Mouse (Mus musculus): Measurements from ENCODE around the gene Fpr2. TPM values are rescaled to one million over a fixed set of nuclear protein-coding genes. Genes with fewer than 3 reads are reported as not detected.
"Not testable (repeated sequence)": the region's sequence is repeated elsewhere in the genome, so short reads cannot be mapped to it uniquely, and the experiment has no call there.

The Fpr2 gene
- total and polyA plus RNA-seq, 2 experiments = 0.98 to 2.3 TPM

DNA sequence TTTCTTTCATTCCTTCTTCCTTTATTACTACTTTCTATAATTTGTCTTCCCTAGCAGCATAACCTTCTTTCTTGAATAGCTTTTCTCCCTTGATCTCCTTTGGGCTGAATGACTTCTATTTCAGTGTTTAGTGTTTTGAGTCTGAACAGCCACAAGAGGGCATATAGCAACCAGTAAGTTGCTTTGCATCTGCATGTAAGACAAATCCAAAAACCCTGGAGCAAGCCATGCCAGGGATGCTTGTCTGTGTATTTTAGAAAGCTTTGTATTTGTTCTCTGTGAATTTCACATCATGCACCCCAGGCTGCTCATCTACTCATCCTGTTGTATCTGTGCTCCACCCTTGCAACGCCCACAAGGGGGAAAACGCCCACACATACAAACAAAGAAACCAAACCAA is 11.6 kb downstream of the Fpr2 start:
- H3K4me1 ChIP-seq (ENCODE audit: control insufficient read depth, insufficient read depth, low read length) = no peaks in the 10 kb centered on the region
- no peak overlapping the region for H3K27ac ChIP-seq (replicated peaks; ENCODE audit: insufficient read depth, low read depth, low read length)
- DNase-seq (ENCODE audit: extremely low read depth, low read depth, low spot score) = no peak
- WGBS = 68% methylated on average over 2 of the region's 2 CpGs
- TF ChIP-seq POLR2A (IDR thresholded peaks at IDR 0.05; ENCODE audit: extremely low read depth, insufficient read depth, low read length) (no peak), CTCF (IDR thresholded peaks at IDR 0.05; ENCODE audit: low read depth, low read length) (no peak)
- no peaks in the 10 kb centered on the region for H3K79me2 ChIP-seq (ENCODE audit: control insufficient read depth, insufficient read depth, low read length)
- H3K27me3 ChIP-seq (ENCODE audit: control insufficient read depth, insufficient read depth, low read length) = no peaks in the 10 kb centered on the region
- H3K36me3 ChIP-seq (ENCODE audit: control insufficient read depth, insufficient read depth, low read length) = no peaks in the 10 kb centered on the region
- H3K9ac ChIP-seq (ENCODE audit: low read depth, low read length) = no peak overlapping the region
- H3K4me3 ChIP-seq (ENCODE audit: insufficient read depth, low read depth, low read length) = no peak overlapping the region

DNA sequence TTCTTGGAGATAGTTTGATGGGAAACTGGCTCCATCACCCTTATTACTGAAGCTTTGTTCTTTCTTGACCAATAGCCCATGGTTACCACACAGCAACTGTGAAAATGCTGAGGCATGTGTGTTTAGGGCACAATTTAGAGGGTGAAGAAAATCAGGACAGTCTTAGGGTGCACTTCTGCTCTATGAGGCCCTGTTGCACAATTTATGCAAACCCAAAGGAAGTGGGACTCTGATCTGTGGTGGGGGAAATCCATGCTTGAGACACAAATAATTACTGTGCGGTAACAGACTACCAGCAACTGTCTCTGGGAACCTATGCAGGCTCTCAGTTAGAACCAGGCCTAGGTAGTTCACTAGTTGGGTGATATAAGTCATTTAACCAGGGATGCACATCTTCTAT is 13.1 kb downstream of the Fpr2 start:
- H3K9ac ChIP-seq (ENCODE audit: low read depth, low read length) = no peak overlapping the region
- WGBS = 78% methylated on average over 1 of the region's 1 CpGs
- H3K27me3 ChIP-seq (ENCODE audit: control insufficient read depth, insufficient read depth, low read length) = no peaks in the 10 kb centered on the region
- no peaks in the 10 kb centered on the region for H3K4me1 ChIP-seq (ENCODE audit: control insufficient read depth, insufficient read depth, low read length)
- H3K79me2 ChIP-seq (ENCODE audit: control insufficient read depth, insufficient read depth, low read length) = no peaks in the 10 kb centered on the region
- peak; percentile 36 for DNase-seq (ENCODE audit: extremely low read depth, low read depth, low spot score)
- no peak overlapping the region for H3K27ac ChIP-seq (replicated peaks; ENCODE audit: insufficient read depth, low read depth, low read length)
- no peak for TF ChIP-seq CTCF (IDR thresholded peaks at IDR 0.05; ENCODE audit: low read depth, low read length)
- no peak for TF ChIP-seq POLR2A (IDR thresholded peaks at IDR 0.05; ENCODE audit: extremely low read depth, insufficient read depth, low read length)
- H3K36me3 ChIP-seq (ENCODE audit: control insufficient read depth, insufficient read depth, low read length) = no peaks in the 10 kb centered on the region
- no peak overlapping the region for H3K4me3 ChIP-seq (ENCODE audit: insufficient read depth, low read depth, low read length)

DNA sequence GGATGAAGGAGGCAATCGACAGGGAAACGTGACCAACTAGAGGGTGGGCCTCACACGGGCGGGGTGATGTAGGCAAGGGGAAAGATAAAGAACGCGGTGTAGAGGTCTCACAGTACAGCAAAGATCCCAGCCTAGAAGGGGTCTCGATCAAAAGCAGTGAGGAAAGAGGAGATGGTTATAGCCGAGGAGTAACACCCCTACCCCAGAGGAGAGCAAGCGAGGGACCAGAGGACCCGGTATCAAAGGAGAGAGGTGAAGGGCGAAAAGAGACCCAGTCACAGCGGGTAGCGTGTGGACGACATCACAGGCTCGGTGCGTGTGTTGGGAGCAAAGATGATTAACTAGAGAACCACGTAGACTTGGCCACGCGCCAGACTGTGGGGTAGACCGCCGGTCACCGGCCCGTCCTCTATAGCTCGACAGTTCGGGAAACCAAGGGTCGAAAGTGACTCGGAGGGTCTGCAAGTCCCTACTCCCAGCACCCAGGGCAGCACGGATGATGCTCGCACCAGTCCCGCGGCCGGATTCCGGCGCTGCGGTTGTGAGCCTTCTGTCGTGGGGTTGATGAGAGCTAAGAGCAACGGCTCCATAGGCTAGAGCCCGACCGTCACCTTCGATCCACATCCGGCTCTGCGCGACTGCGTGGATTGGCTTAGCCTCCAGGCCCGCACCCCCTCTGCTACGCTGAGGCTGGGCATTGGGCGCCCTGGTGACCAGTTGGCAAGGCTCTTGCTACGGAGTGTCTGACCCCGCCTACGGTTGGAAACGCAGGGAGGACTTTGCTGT is 22.2 kb downstream of the Fpr2 start:
- peak overlapping the region; percentile 85 for H3K4me3 ChIP-seq (ENCODE audit: insufficient read depth, low read depth, low read length)
- H3K9ac ChIP-seq (ENCODE audit: low read depth, low read length) = peak overlapping the region; percentile 70
- H3K79me2 ChIP-seq (ENCODE audit: control insufficient read depth, insufficient read depth, low read length) = no peaks in the 10 kb centered on the region
- no peak overlapping the region for H3K27ac ChIP-seq (replicated peaks; ENCODE audit: insufficient read depth, low read depth, low read length)
- H3K4me1 ChIP-seq (ENCODE audit: control insufficient read depth, insufficient read depth, low read length) = peaks cover 5% of the 10 kb centered on the region; the same call in 1 of the 2 replicates
- TF ChIP-seq CTCF (IDR thresholded peaks at IDR 0.05; ENCODE audit: low read depth, low read length) = no peak
- no peak for TF ChIP-seq POLR2A (IDR thresholded peaks at IDR 0.05; ENCODE audit: extremely low read depth, insufficient read depth, low read length)
- no peaks in the 10 kb centered on the region for H3K36me3 ChIP-seq (ENCODE audit: control insufficient read depth, insufficient read depth, low read length)
- peak; percentile 77 for DNase-seq (ENCODE audit: extremely low read depth, low read depth, low spot score)
- WGBS = 16% methylated on average over 51 of the region's 51 CpGs
- 0 out of 2 replicates have a peak, but pooled peaks cover 5% of the 10 kb centered on the region for H3K27me3 ChIP-seq (ENCODE audit: control insufficient read depth, insufficient read depth, low read length)

DNA sequence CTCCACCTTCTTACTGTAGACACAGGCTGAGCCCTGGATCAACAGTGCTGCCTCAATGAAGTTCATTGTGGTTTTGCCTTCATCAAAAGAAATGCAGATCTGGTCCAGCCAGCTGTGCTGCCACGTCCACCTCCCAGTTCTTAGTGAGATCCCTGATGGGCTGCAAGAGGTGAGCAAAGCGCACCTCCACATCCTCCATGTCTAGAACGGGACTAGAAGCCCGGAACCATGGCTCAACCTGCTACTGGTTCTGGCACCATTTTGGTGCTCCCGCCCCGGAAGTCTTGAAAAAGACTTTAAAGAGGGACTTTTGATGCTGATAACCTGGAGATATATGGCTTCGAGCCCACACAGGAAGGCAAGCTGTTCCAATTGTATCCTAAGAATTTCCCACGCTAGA is 25.0 kb downstream of the Fpr2 start:
- not testable (repeated sequence) for H3K4me3 ChIP-seq (ENCODE audit: insufficient read depth, low read depth, low read length)

DNA sequence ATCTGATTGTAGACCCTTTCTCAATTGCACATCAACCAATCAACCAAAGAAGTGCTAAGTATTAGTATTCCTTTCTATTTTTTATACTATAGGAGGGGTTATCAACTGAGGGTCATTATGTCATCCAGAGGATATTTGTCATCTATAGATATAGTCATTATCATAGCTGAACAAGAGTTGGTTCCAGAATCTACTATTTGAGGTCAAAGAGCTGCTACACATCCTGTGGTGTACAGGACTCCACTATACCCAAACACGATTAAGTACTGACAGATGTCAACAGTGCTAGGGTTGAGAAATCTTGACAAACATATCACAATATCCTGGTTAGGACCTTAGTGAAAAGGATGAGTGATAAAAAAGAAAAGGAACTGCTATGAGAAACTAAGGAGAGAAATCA is 29.8 kb downstream of the Fpr2 start:
- 0 out of 2 replicates have a peak, but pooled peaks cover 2% of the 10 kb centered on the region for H3K27me3 ChIP-seq (ENCODE audit: control insufficient read depth, insufficient read depth, low read length)
- H3K79me2 ChIP-seq (ENCODE audit: control insufficient read depth, insufficient read depth, low read length) = no peaks in the 10 kb centered on the region
- TF ChIP-seq CTCF (IDR thresholded peaks at IDR 0.05; ENCODE audit: low read depth, low read length) (no peak), POLR2A (IDR thresholded peaks at IDR 0.05; ENCODE audit: extremely low read depth, insufficient read depth, low read length) (no peak)
- no peak overlapping the region for H3K9ac ChIP-seq (ENCODE audit: low read depth, low read length)
- no peak overlapping the region for H3K4me3 ChIP-seq (ENCODE audit: insufficient read depth, low read depth, low read length)
- no peak overlapping the region for H3K27ac ChIP-seq (replicated peaks; ENCODE audit: insufficient read depth, low read depth, low read length)
- WGBS = 69% methylated on average over 1 of the region's 1 CpGs
- DNase-seq (ENCODE audit: extremely low read depth, low read depth, low spot score) = no peak
- H3K36me3 ChIP-seq (ENCODE audit: control insufficient read depth, insufficient read depth, low read length) = no peaks in the 10 kb centered on the region
- no peaks in the 10 kb centered on the region for H3K4me1 ChIP-seq (ENCODE audit: control insufficient read depth, insufficient read depth, low read length)

More for the DNA sequence above, 25.0 kb downstream of the Fpr2 start:
- H3K27me3 ChIP-seq (ENCODE audit: control insufficient read depth, insufficient read depth, low read length); H3K36me3 ChIP-seq (ENCODE audit: control insufficient read depth, insufficient read depth, low read length); H3K9ac ChIP-seq (ENCODE audit: low read depth, low read length); DNase-seq (ENCODE audit: extremely low read depth, low read depth, low spot score); H3K79me2 ChIP-seq (ENCODE audit: control insufficient read depth, insufficient read depth, low read length); H3K27ac ChIP-seq (replicated peaks; ENCODE audit: insufficient read depth, low read depth, low read length); H3K4me1 ChIP-seq (ENCODE audit: control insufficient read depth, insufficient read depth, low read length): not testable (repeated sequence)
- WGBS = 88% methylated on average over 8 of the region's 8 CpGs

DNA sequence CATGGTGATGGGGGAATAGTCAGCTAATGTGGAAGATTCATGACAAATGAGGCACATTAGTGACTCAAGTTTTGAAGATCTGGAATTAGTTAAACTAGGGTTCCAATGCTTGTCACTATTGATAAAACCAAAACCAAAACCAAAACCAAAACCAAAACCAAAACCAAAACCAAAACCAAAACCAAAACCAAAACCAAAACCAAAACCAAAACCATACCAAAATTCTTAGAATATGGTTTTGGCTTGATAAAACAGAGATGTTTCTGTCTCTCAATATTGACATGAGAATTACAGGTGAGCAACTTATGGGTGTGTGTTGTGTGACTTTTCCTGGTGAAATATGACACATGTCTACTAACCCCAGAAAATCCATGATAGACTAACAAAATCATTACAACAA is 30.2 kb downstream of the Fpr2 start:
- Histone ChIP-seq H3K9ac (ENCODE audit: low read depth, low read length) (no peak overlapping the region), H3K4me1 (ENCODE audit: control insufficient read depth, insufficient read depth, low read length) (no peaks in the 10 kb centered on the region), H3K79me2 (ENCODE audit: control insufficient read depth, insufficient read depth, low read length) (no peaks in the 10 kb centered on the region), H3K27ac (replicated peaks; ENCODE audit: insufficient read depth, low read depth, low read length) (no peak overlapping the region), H3K27me3 (ENCODE audit: control insufficient read depth, insufficient read depth, low read length) (no peaks in the 10 kb centered on the region), H3K4me3 (ENCODE audit: insufficient read depth, low read depth, low read length) (no peak overlapping the region), H3K36me3 (ENCODE audit: control insufficient read depth, insufficient read depth, low read length) (no peaks in the 10 kb centered on the region)
- DNase-seq (ENCODE audit: extremely low read depth, low read depth, low spot score) = no peak
- TF ChIP-seq POLR2A (IDR thresholded peaks at IDR 0.05; ENCODE audit: extremely low read depth, insufficient read depth, low read length) (no peak), CTCF (IDR thresholded peaks at IDR 0.05; ENCODE audit: low read depth, low read length) (no peak)

Other genes with a start within 250 kb of the Fpr2 start
- gene Vmn2r90, start 184.1 kb upstream of the Fpr2 start, total RNA-seq (2014; rRNA removed) = not detected in 2 replicates
- not detected in 2 replicates for gene Vmn2r90, start 184.1 kb upstream of the Fpr2 start, polyA plus RNA-seq (2012; rRNA removed)
- 2.9 and 3.1 TPM in 2 replicates for gene Spaca6, start 60.7 kb upstream of the Fpr2 start, total RNA-seq (2014; rRNA removed)
- 1.9 and 6.5 TPM in 2 replicates for gene Spaca6, start 60.7 kb upstream of the Fpr2 start, polyA plus RNA-seq (2012; rRNA removed)
- not detected in 2 replicates for gene Has1, start 32.6 kb upstream of the Fpr2 start, total RNA-seq (2014; rRNA removed)
- gene Has1, start 32.6 kb upstream of the Fpr2 start, polyA plus RNA-seq (2012; rRNA removed) = not detected in 2 replicates
- gene Fpr1, start 3.9 kb upstream of the Fpr2 start, total RNA-seq (2014; rRNA removed) = 6.3 and 8.5 TPM in 2 replicates
- 1.9 and 4.7 TPM in 2 replicates for gene Fpr1, start 3.9 kb upstream of the Fpr2 start, polyA plus RNA-seq (2012; rRNA removed)
- not detected in 2 replicates for gene Fpr3, start within 50 bp of the Fpr2 start, total RNA-seq (2014; rRNA removed)
- gene Fpr3, start within 50 bp of the Fpr2 start, polyA plus RNA-seq (2012; rRNA removed) = not detected in 2 replicates
- gene Fpr-rs4, start 133.9 kb downstream of the Fpr2 start, total RNA-seq (2014; rRNA removed) = not detected in 2 replicates
- gene Fpr-rs4, start 133.9 kb downstream of the Fpr2 start, polyA plus RNA-seq (2012; rRNA removed) = not detected in 2 replicates
- not detected in 2 replicates for gene Vmn2r124, start 161.6 kb downstream of the Fpr2 start, total RNA-seq (2014; rRNA removed)
- gene Vmn2r124, start 161.6 kb downstream of the Fpr2 start, polyA plus RNA-seq (2012; rRNA removed) = not detected in 2 replicates
- not detected in 2 replicates for gene Vmn2r91, start 197.2 kb downstream of the Fpr2 start, total RNA-seq (2014; rRNA removed)
- gene Vmn2r91, start 197.2 kb downstream of the Fpr2 start, polyA plus RNA-seq (2012; rRNA removed) = not detected in 2 replicates